Mouse (Mus musculus) liver, embryonic 14.5 days (tissue): Measurements from ENCODE around the gene Gpr157.

Experiments used
- CTCF ChIP-seq: IDR thresholded peaks from 2 replicates; pipeline ENCODE4 v1.5.1; 2016; ENCODE audit warnings: antibody characterized with exemption, low read depth, control low read depth
- EP300 ChIP-seq: IDR thresholded peaks from 2 replicates; pipeline ENCODE4 v1.6.1; 2016; ENCODE audit warnings: antibody characterized with exemption, low read depth

DNA sequence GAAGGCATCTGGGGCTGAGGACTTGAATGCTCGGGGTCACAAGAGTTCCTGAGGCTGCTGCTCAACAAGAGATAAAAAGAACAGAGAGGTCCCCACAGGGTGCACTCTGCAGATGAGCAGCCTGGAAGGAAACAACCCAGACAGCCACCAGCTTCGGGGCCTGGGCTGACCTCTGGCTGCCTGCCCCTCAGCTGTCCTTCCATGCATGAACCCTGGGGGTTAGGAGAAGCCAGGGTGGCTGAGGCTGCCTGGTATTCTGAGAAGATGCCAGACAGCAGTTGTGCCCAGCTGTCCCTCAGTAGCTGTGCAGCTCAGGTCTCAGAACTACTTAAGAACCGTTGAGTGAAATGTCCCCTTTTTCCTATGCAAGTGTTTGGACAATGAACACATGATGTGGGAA, 35.3 kb downstream of the Gpr157 start:
- no peak for TF ChIP-seq CTCF
- TF ChIP-seq EP300 = no peak
